Mouse (Mus musculus): ENCODE results near the gene Ccdc91. TPM values are rescaled to one million over a fixed set of nuclear protein-coding genes. Genes with fewer than 3 reads are reported as not detected.

Gene Ccdc91
- polyA plus RNA-seq, 1 experiment from 2014 or later = 27.5 TPM

DNA sequence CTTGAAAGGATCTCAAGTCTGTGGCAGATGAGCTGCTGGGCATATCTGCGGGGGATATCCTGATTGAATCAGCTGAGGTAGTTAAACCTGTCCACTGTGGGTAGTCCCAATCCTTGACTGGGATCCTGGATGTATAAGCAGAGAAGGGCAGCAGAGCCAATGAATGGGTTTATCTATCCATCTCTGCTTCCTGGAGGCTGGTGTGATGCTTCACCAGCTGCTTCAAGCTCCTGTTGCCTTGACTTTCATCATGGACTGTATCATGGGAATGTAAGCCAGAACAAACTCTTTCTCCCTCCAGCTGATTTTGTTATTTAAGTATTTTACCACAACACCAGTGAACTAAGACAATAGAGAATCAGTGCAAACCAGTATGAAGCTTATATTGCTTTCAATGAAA is 200.6 kb downstream of the Ccdc91 start:
- WGBS = 96% methylated on average over 1 of the region's 1 CpGs
- Histone ChIP-seq H3K9me3 (ENCODE audit: control insufficient read depth, low read depth, low read length) (no peaks in the 10 kb centered on the region), H3K4me1 (ENCODE audit: control insufficient read depth, insufficient read depth, low read length) (no peaks in the 10 kb centered on the region), H3K27me3 (ENCODE audit: control insufficient read depth, insufficient read depth, low read length) (no peaks in the 10 kb centered on the region), H3K9ac (replicated peaks; ENCODE audit: low read depth, low read length) (no peak overlapping the region), H3K36me3 (ENCODE audit: control insufficient read depth, insufficient read depth, low read length) (no peaks in the 10 kb centered on the region), H3K4me3 (ENCODE audit: low read depth, low read length) (no peak overlapping the region), H3K4me2 (replicated peaks; ENCODE audit: low read depth, low read length) (no peak overlapping the region), H3K27ac (ENCODE audit: low read length) (no peak overlapping the region)
- ATAC-seq (ENCODE audit: insufficient number of reproducible peaks, insufficient read depth, low FRiP score, low read depth) = no peak

Other genes starting within 250 kb of the Ccdc91 start
- 3.0 and 4.0 TPM in 2 replicates for gene Pthlh, start 211.6 kb upstream of the Ccdc91 start, polyA plus RNA-seq (2014; fragmentation: Nextera tagmentation; extraction: Ambion mirVana)

Data from stomach, embryonic 14.5 days (tissue).